In genomic region chr6:33515391-33515790, GRCm38 (mm10) we compare ENCODE assay signal across 13 mouse cellular contexts.
A peak's percentile ranks its signal among the peaks of the same experiment; 100 is the strongest.
DNase-seq lines count a peak whose midpoint lies in the region; ATAC-seq and TF ChIP-seq lines count a peak whose summit lies in the region.
"Had no signal": no experiment of that assay in that cellular context is flagged by ENCODE, and none has a peak within 500 bp of the region (broad histone marks: within the 10 kb centered on the region; RNA-seq: fewer than 3 reads in every experiment).

No protein-coding gene starts in this region.

- H3K9me3 ChIP-seq in kidney, embryonic 15.5 days (replicated peaks) = no peaks in the 10 kb centered on the region
- H3K9me3 ChIP-seq: intestine, embryonic 15.5 days had no signal

- ATAC-seq in kidney, embryonic 15.5 days (replicated peaks; ENCODE audit: low FRiP score) = no peak
- ATAC-seq: intestine, embryonic 15.5 days had no signal

- H3K9ac ChIP-seq in kidney, embryonic 15.5 days = no peak overlapping the region
- H3K9ac ChIP-seq: intestine, embryonic 15.5 days had no signal

- 39% methylated on average over 4 of the region's 4 CpGs for WGBS in kidney, embryonic 15.5 days

- intact Hi-C loops in gastrocnemius, adult 2 months (cut with DNase I) = no loop called here

- H3K36me3 ChIP-seq in kidney, embryonic 15.5 days = no peaks in the 10 kb centered on the region
- H3K36me3 ChIP-seq: intestine, embryonic 15.5 days had no signal

- H3K4me2 ChIP-seq in kidney, embryonic 15.5 days = no peak overlapping the region
- H3K4me2 ChIP-seq: intestine, embryonic 15.5 days had no signal

- 0 out of 2 replicates have a peak, but pooled peaks cover 4% of the 10 kb centered on the region for H3K4me1 ChIP-seq in kidney, embryonic 15.5 days

- no peak for DNase-seq in gastrocnemius, adult 2 months
- DNase-seq in gastrocnemius, postnatal 10 days = no peak
- DNase-seq in kidney, adult 11 months = no peak
- peak; percentile 19 for DNase-seq in thymus, postnatal 14 days
- DNase-seq in thymus, postnatal 0 days (ENCODE audit: low spot score) = no peak
- peak; percentile 19 to 21 for DNase-seq in thymus, postnatal 36 days
- DNase-seq in frontal cortex, adult 2 months (ENCODE audit: extremely low spot score in 1 of 2, low spot score in 1 of 2) = no peak
- DNase-seq: cerebellum, adult 9-11 months; gastrocnemius, postnatal 36 days; liver; spleen, adult 18-20 months had no signal

- no peaks in the 10 kb centered on the region for H3K27me3 ChIP-seq in kidney, embryonic 15.5 days
- H3K27me3 ChIP-seq: intestine, embryonic 15.5 days had no signal

- H3K27ac ChIP-seq in gastrocnemius, adult 2 months = peak overlapping the region; percentile 0; the same call in 1 of the 2 replicates
- 0 out of 2 replicates have a peak overlapping the region, but pooled peaks have one; percentile 23 for H3K27ac ChIP-seq in kidney, embryonic 15.5 days
- H3K27ac ChIP-seq: intestine, embryonic 15.5 days had no signal

- TF ChIP-seq CTCF in gastrocnemius, adult 2 months (IDR thresholded peaks at IDR 0.05) = no peak

- no peak overlapping the region for H3K4me3 ChIP-seq in gastrocnemius, adult 2 months
- H3K4me3 ChIP-seq in kidney, embryonic 15.5 days (replicated peaks) = no peak overlapping the region
- H3K4me3 ChIP-seq: intestine, embryonic 15.5 days had no signal

Comparison
In these comparisons a context has a peak if more than half of its experiments do, and no peak if none do; other contexts are left out.
1. DNase-seq: peak in thymus, postnatal 14 days (single experiment) and thymus, postnatal 36 days (2 of 2); none in gastrocnemius, adult 2 months (single experiment), gastrocnemius, postnatal 10 days (single experiment), kidney, adult 11 months (single experiment), thymus, postnatal 0 days (single experiment) and frontal cortex, adult 2 months (0 of 2).